Mouse (Mus musculus) bone marrow, adult 2 months (tissue): ENCODE results near the gene Mlh3. TPM values are rescaled to one million over a fixed set of nuclear protein-coding genes. Genes with fewer than 3 reads are reported as not detected.

Source experiments
- H3K27ac ChIP-seq: fragments of 200-500 bp; 2 replicates; pipeline ENCODE4 v1.5.1; 2012; ENCODE audit warnings: low read depth, mild to moderate bottlenecking, control low read depth, inconsistent platforms, low read length; ENCODE audit not compliant: control insufficient read depth, poor library complexity, insufficient read depth
- H3K4me1 ChIP-seq: fragments of 200-500 bp; 2 replicates; pipeline ENCODE4 v1.6.1; 2011; ENCODE audit warnings: low read length; ENCODE audit not compliant: control insufficient read depth, insufficient read depth
- H3K4me3 ChIP-seq: fragments of 200-500 bp; replicated peaks from 2 replicates; pipeline ENCODE3; 2011; ENCODE audit warnings: mild to moderate bottlenecking, low read depth, low read length, control low read depth; ENCODE audit not compliant: control insufficient read depth
- CTCF ChIP-seq: fragments of 200-500 bp; IDR thresholded peaks from 2 replicates; pipeline ENCODE4 v1.5.1; 2011; ENCODE audit warnings: low read length, control low read depth; ENCODE audit not compliant: control insufficient read depth, insufficient read depth
- POLR2A ChIP-seq: fragments of 200-500 bp; IDR thresholded peaks from 2 replicates; pipeline ENCODE4 v1.6.1; 2011; ENCODE audit warnings: low read depth, mild to moderate bottlenecking, control low read depth, low read length, borderline replicate concordance; ENCODE audit not compliant: control insufficient read depth
- WGBS: fragments of 180-500 bp; shearing (Covaris S2); methylation state at CpG from one replicate; pipeline ENCODE4 v1.1.7; 2018; 5-methylcytosine and 5-hydroxymethylcytosine counted together
- polyA plus RNA-seq: library from polyadenylated mRNA; stranded (reverse); fragments of >200 nt; gene quantifications from 2 replicates; pipeline ENCODE4 v1.2.4, GENCODE M21; 2011; ENCODE audit warnings: low replicate concordance; ENCODE audit not compliant: missing spikeins, insufficient read depth, insufficient read length

The Mlh3 gene
- polyA plus RNA-seq, 1 experiment = 6.2 TPM

DNA sequence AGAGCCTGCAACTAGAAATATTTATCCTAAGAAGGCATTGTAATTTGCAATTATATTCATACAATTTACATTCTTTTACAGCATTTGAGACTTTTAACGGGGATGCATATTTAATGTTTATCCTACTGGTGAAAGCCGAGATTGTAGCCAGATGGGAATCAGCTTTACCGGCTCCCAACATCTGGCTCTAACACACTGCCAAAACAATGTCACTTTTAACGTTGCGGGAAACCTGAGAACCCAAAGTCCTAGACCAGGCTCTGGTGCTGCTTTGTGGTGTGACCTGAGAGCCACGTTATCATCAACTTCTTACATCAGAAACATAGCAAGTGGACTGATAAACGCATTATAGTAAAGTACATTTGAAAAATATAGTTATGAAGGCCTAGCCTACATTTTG is 5.5 kb downstream of the Mlh3 start:
- TF ChIP-seq CTCF (no peak), POLR2A (no peak)
- no peak overlapping the region for H3K4me3 ChIP-seq
- H3K27ac ChIP-seq = no peak overlapping the region
- no peaks in the 10 kb centered on the region for H3K4me1 ChIP-seq
- 82% methylated on average over 7 of the region's 7 CpGs for WGBS

DNA sequence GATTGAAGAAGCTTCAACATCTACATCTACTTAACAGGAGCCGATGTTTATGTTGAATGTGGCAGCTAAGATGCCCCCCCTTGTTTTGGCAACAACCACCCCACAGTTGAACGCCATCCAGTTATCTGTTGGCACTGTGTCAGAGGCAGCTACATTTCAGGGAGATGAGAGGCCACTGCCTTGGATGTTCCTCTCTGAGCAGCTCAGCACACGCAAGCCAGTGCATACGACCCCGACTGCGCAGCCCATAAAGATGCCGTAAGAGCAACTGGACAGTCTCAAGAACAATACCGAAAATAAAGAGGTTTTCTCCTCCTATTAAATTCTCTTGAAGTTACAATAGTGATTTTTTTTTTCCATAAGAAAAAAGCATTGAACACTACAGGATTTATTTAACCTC is 5.9 kb downstream of the Mlh3 start:
- Histone ChIP-seq H3K4me1 (no peaks in the 10 kb centered on the region), H3K27ac (no peak overlapping the region), H3K4me3 (no peak overlapping the region)
- TF ChIP-seq CTCF = no peak
- TF ChIP-seq POLR2A = no peak
- WGBS = 84% methylated on average over 8 of the region's 8 CpGs

DNA sequence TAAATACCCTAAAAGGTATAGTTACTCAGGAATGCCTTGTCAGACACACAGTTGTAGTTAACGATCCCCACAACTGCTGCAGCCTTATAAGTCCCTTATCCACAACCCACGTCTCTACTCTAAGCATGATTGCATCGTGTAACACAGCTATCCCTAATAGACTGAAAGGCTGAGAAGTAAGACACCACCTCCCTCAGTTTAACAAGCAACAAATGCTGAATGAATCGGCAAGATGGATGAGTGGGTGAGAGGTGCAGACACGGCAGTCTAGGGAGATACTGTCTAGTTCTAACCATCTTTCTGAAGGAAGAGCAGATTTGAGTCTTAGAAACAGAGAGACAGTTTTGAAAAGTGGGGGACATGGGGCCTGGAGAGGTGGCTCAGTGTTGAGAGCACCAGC is 7.2 kb downstream of the Mlh3 start:
- Histone ChIP-seq H3K4me1 (no peaks in the 10 kb centered on the region; the same call in 1 of the 2 replicates), H3K4me3 (no peak overlapping the region), H3K27ac (no peak overlapping the region)
- no peak for TF ChIP-seq POLR2A
- TF ChIP-seq CTCF = no peak
- WGBS = 72% methylated on average over 5 of the region's 5 CpGs

DNA sequence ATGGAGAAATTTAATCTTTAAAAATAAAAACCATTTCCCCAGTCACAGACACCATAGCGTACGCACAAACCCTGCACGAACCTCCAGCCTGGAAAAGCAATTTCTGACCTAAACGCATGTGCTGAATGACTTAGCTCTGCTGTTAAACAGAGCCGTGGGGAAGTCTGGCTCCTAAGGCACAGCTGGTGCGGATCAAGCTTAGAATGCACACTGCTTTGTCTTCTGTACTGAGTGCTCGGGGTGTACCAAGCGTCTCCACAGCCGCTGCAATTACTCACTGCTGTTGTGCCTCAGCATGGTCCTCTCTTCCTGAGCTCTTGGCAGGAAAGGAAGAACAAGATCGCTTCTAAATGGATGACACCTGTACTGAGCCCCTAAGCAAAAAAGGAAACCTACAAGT is 7.9 kb downstream of the Mlh3 start:
- no peak overlapping the region for H3K27ac ChIP-seq
- 79% methylated on average over 10 of the region's 10 CpGs for WGBS
- no peak overlapping the region for H3K4me3 ChIP-seq
- TF ChIP-seq POLR2A (no peak), CTCF (no peak)
- peaks cover 1% of the 10 kb centered on the region for H3K4me1 ChIP-seq

DNA sequence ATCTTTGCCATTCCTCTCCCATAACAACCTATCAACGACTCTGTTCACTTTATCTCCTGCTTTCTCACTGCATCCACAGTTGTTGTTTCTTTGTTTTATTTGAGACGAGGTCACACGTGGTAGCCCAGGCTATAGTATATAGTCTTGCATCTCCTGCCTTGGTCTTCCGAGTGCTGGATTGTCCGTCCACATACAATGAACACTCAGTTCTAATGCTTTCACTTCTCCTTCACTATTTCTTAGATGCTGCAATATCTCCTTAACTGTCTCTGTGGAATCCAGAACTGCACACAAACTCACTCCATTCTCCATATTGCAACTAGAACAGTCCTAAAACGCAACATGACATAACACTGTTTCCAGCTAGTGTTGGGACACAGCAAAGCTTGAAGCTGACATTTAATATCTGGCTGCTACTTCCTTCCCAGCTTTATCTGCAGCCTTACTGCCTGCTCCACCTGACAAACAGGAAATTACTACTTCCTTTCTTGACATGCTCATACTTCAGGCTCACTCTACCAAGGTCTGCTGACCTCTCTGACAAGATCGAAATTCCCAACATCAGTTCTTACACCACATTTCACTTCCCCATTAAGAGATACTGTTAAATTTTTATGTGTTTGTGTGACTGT is 13.3 kb downstream of the Mlh3 start:
- peak overlapping the region; percentile 14; the same call in 1 of the 2 replicates for H3K27ac ChIP-seq
- H3K4me1 ChIP-seq = peaks cover 6% of the 10 kb centered on the region
- no peak for TF ChIP-seq POLR2A
- no peak for TF ChIP-seq CTCF
- H3K4me3 ChIP-seq = no peak overlapping the region
- WGBS = 9% methylated on average over 7 of the region's 7 CpGs

DNA sequence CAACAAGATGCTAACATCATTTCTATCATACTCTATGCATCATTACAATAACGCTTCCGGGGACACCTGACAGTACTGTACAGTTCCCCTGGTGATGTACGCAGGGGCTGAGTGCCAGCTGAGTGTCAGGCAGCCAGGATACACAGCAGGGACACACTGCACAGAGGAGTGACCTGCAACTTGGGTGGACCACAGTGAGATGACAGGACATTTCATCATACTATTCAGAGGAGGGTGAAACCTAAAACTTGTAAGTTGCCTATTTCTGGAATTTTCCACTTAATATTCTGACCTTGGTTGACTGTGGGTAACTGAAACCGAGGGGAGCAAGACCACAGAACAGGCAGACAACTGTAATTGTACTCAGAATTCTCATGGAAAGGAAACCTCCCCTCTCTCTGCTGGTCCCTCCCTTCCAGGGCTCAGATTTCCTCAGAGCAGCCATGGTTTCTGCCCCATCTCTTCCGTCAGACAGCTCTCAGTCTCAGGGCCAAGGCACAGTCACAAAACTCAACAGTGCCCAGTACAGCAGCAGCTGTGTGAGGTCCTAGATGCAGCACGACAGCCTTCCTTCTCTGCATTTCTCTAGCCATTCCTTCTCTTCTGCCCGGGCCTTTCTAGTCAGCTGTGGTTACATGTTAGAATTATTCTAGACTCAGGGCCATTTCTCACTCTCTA is 14.2 kb downstream of the Mlh3 start:
- Histone ChIP-seq H3K4me1 (peaks cover 6% of the 10 kb centered on the region), H3K4me3 (no peak overlapping the region), H3K27ac (peak overlapping the region; percentile 56)
- WGBS = 50% methylated on average over 7 of the region's 7 CpGs
- no peak for TF ChIP-seq CTCF
- no peak for TF ChIP-seq POLR2A

DNA sequence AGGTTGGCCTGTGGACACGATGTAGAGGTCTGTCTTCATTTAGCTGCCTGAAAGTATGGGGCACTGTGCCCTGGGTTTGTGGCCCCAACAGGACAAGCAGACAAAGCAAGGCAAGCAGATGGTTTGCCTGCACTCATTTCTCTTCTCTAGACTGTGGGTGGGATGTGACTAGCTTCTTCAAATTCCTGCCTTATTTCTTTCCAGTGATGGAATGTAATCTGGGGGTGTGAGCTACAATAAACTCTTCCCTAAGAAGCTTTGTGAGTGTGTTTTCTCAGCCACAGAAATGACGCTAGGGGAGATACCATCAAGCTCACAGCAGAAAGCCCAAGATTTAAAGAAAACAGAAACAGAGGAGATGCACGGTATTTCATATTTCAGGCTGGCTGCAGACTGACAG is 18.3 kb downstream of the Mlh3 start:
- Histone ChIP-seq H3K27ac (no peak overlapping the region), H3K4me1 (peaks cover 4% of the 10 kb centered on the region; the same call in 1 of the 2 replicates), H3K4me3 (no peak overlapping the region)
- WGBS = 82% methylated on average over 3 of the region's 3 CpGs
- no peak for TF ChIP-seq CTCF
- no peak for TF ChIP-seq POLR2A

DNA sequence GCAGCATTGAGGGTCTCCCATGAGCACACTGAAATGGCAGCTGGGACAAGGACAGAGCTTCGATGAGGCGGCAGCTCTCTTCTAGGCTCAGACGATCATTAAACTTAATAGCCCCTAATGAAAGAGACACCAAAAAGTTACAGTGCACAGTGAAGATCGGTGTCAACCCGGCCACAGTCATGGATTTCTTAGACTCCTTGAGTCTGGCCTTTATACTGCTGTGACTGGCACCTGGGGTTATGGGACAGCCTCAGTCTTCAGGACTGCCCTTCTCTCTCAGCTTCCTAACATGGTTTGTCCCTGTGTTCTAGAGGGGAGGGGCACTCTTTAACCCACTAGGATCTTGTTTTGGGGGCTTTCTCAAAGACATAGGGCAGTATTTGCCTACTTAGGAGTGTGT is 32.8 kb downstream of the Mlh3 start:
- TF ChIP-seq POLR2A (no peak), CTCF (no peak)
- Histone ChIP-seq H3K27ac (no peak overlapping the region), H3K4me3 (no peak overlapping the region), H3K4me1 (no peaks in the 10 kb centered on the region)
- WGBS = 93% methylated on average over 5 of the region's 5 CpGs
